Mouse (Mus musculus) thymus, adult 2 months (tissue): ENCODE measurements around the gene Evi5l. TPM values are rescaled to one million over a fixed set of nuclear protein-coding genes. Genes with fewer than 3 reads are reported as not detected.
"Not testable (repeated sequence)": the region's sequence is repeated elsewhere in the genome, so short reads cannot be mapped to it uniquely, and the experiment has no call there.

Experiments used
- DNase-seq: peaks from one replicate; pipeline ENCODE4 v3.0.0; 2021
- H3K27ac ChIP-seq: fragments of 200-500 bp; 2 replicates; pipeline ENCODE4 v1.5.1; 2012; ENCODE audit warnings: low read length, control low read depth; ENCODE audit not compliant: control insufficient read depth, insufficient read depth
- H3K27me3 ChIP-seq: fragments of 200-500 bp; 2 replicates; pipeline ENCODE4 v1.6.1; 2012; ENCODE audit warnings: mild to moderate bottlenecking, low read length, moderate library complexity, mixed read lengths; ENCODE audit not compliant: control insufficient read depth, insufficient read depth
- H3K36me3 ChIP-seq: fragments of 200-500 bp; 2 replicates; pipeline ENCODE4 v1.6.1; 2012; ENCODE audit warnings: mild to moderate bottlenecking, low read length, moderate library complexity; ENCODE audit not compliant: control insufficient read depth, insufficient read depth
- H3K4me1 ChIP-seq: fragments of 200-500 bp; replicated peaks from 2 replicates; pipeline ENCODE4 v1.6.1; 2012; ENCODE audit warnings: low read length; ENCODE audit not compliant: control insufficient read depth, insufficient read depth
- H3K4me3 ChIP-seq: fragments of 200-500 bp; 2 replicates; pipeline ENCODE4 v1.5.1; 2012; ENCODE audit warnings: mild to moderate bottlenecking, low read length, control low read depth, moderate library complexity; ENCODE audit not compliant: control insufficient read depth, insufficient read depth
- CTCF ChIP-seq: fragments of 200-500 bp; IDR thresholded peaks from 2 replicates; pipeline ENCODE4 v1.5.1; 2012; ENCODE audit warnings: mild to moderate bottlenecking, control low read depth, low read length, moderate library complexity, borderline replicate concordance; ENCODE audit not compliant: control insufficient read depth, poor library complexity, insufficient read depth; ENCODE audit errors: extremely low read depth
- POLR2A ChIP-seq: fragments of 200-500 bp; IDR thresholded peaks from 2 replicates; pipeline ENCODE4 v1.6.1; 2012; ENCODE audit warnings: mild to moderate bottlenecking, low read length, control low read depth, moderate library complexity; ENCODE audit not compliant: control insufficient read depth, poor library complexity, insufficient read depth; ENCODE audit errors: extremely low read depth
- WGBS: fragments of 180-500 bp; shearing (Covaris S2); methylation state at CpG from one replicate; pipeline ENCODE4 v1.1.7; 2018; 5-methylcytosine and 5-hydroxymethylcytosine counted together
- polyA plus RNA-seq: library from polyadenylated mRNA; depleted of rRNA; stranded (reverse); fragments of >200 nt; gene quantifications from 2 replicates; pipeline ENCODE4 v1.2.3, GENCODE M21; 2012

Gene Evi5l
- polyA plus RNA-seq, 1 experiment = 64.2 TPM

- Histone ChIP-seq H3K27me3 (no peaks in the 10 kb centered on the region), H3K4me1 (peaks cover 8% of the 10 kb centered on the region), H3K27ac (no peak overlapping the region), H3K36me3 (peaks cover 23% of the 10 kb centered on the region), H3K4me3 (no peak overlapping the region)
- DNase-seq = no peak
- TF ChIP-seq POLR2A = no peak
- TF ChIP-seq CTCF = no peak
- 94% methylated on average over 29 of the region's 29 CpGs for WGBS
Observed at GRCm38 (mm10) chr8:4249213-4249612, 82.8 kb downstream of the Evi5l start.

- no peaks in the 10 kb centered on the region for H3K27me3 ChIP-seq
- no peak overlapping the region for H3K4me3 ChIP-seq
- peak; percentile 82 for DNase-seq
- H3K4me1 ChIP-seq = peaks cover 8% of the 10 kb centered on the region
- TF ChIP-seq POLR2A (no peak), CTCF (peak; percentile 92)
- peaks cover 11% of the 10 kb centered on the region for H3K36me3 ChIP-seq
- WGBS = 60% methylated on average over 26 of the region's 26 CpGs
- no peak overlapping the region for H3K27ac ChIP-seq
Observed at GRCm38 (mm10) chr8:4250306-4250970, 84.1 kb downstream of the Evi5l start.

GRCm38 (mm10) chr8:4252116-4252760 is 85.9 kb downstream of the Evi5l start:
- 47% methylated on average over 8 of the region's 8 CpGs for WGBS
- 0 out of 2 replicates have a peak, but pooled peaks cover 1% of the 10 kb centered on the region for H3K36me3 ChIP-seq
- peaks cover 8% of the 10 kb centered on the region for H3K4me1 ChIP-seq
- TF ChIP-seq CTCF (no peak), POLR2A (no peak)
- DNase-seq = no peak
- no peak overlapping the region for H3K4me3 ChIP-seq
- no peaks in the 10 kb centered on the region for H3K27me3 ChIP-seq
- no peak overlapping the region for H3K27ac ChIP-seq

GRCm38 (mm10) chr8:4252934-4253841 is 86.8 kb downstream of the Evi5l start, which contains the start of gene Snapc2:
Snapc2 (plus strand) TSS chr8:4253080.
- no peaks in the 10 kb centered on the region for H3K36me3 ChIP-seq
- DNase-seq = peak; percentile 97
- H3K4me3 ChIP-seq = peak within 1 kb of the TSS; percentile 95
- H3K27me3 ChIP-seq = no peaks in the 10 kb centered on the region
- H3K4me1 ChIP-seq = peaks cover 8% of the 10 kb centered on the region
- TF ChIP-seq POLR2A = no peak
- no peak for TF ChIP-seq CTCF
- 1% methylated on average over 69 of the region's 69 CpGs for WGBS
- no peak within 1 kb of the TSS for H3K27ac ChIP-seq

- Histone ChIP-seq H3K36me3 (no peaks in the 10 kb centered on the region), H3K4me1 (peaks cover 8% of the 10 kb centered on the region), H3K4me3 (no peak overlapping the region), H3K27ac (no peak overlapping the region), H3K27me3 (no peaks in the 10 kb centered on the region)
- 79% methylated on average over 6 of the region's 6 CpGs for WGBS
- no peak for DNase-seq
- TF ChIP-seq POLR2A (no peak), CTCF (no peak)
Observed at GRCm38 (mm10) chr8:4254001-4254400, 87.6 kb downstream of the Evi5l start.

- H3K27me3 ChIP-seq, H3K27ac ChIP-seq, DNase-seq, H3K4me3 ChIP-seq, H3K36me3 ChIP-seq: not testable (repeated sequence)
- 95% methylated on average over 7 of the region's 7 CpGs for WGBS
- peaks cover 12% of the 10 kb centered on the region for H3K4me1 ChIP-seq
Observed at GRCm38 (mm10) chr8:4255471-4255870, 89.1 kb downstream of the Evi5l start.
